Mouse (Mus musculus): ENCODE data around the gene Nrxn3. TPM values are rescaled to one million over a fixed set of nuclear protein-coding genes. Genes with fewer than 3 reads are reported as not detected.
A peak's percentile ranks its signal among the peaks of the same experiment; 100 is the strongest.

Gene Nrxn3
- polyA plus RNA-seq, 1 experiment from 2014 or later, result 42.5 TPM

GRCm38 (mm10) chr12:88738616-88739015 is 15.9 kb downstream of the Nrxn3 start:
- no peak overlapping the region for H3K4me3 ChIP-seq
- 63% methylated on average over 4 of the region's 4 CpGs for WGBS
- no peaks in the 10 kb centered on the region for H3K4me1 ChIP-seq
- no peaks in the 10 kb centered on the region for H3K36me3 ChIP-seq
- H3K27me3 ChIP-seq, result no peaks in the 10 kb centered on the region
- no peak overlapping the region for H3K4me2 ChIP-seq (replicated peaks)
- H3K9me3 ChIP-seq, result no peaks in the 10 kb centered on the region
- no peak overlapping the region for H3K27ac ChIP-seq (replicated peaks)
- H3K9ac ChIP-seq (replicated peaks), result no peak overlapping the region
- ATAC-seq (ENCODE audit: low FRiP score, low read depth), result no peak

GRCm38 (mm10) chr12:88746788-88747187 is 24.1 kb downstream of the Nrxn3 start:
- WGBS, result 82% methylated on average over 5 of the region's 5 CpGs
- no peak overlapping the region for H3K4me2 ChIP-seq (replicated peaks)
- H3K4me3 ChIP-seq, result no peak overlapping the region

GRCm38 (mm10) chr12:88764791-88765190 is 42.1 kb downstream of the Nrxn3 start:
- H3K36me3 ChIP-seq, result no peaks in the 10 kb centered on the region
- no peaks in the 10 kb centered on the region for H3K9me3 ChIP-seq
- WGBS, result 84% methylated on average over 2 of the region's 2 CpGs
- no peak overlapping the region for H3K4me2 ChIP-seq (replicated peaks)
- H3K4me3 ChIP-seq, result no peak overlapping the region
- H3K27ac ChIP-seq (replicated peaks), result no peak overlapping the region
- H3K9ac ChIP-seq (replicated peaks), result no peak overlapping the region
- H3K27me3 ChIP-seq, result no peaks in the 10 kb centered on the region
- H3K4me1 ChIP-seq, result no peaks in the 10 kb centered on the region
- ATAC-seq (ENCODE audit: low FRiP score, low read depth), result no peak

More at GRCm38 (mm10) chr12:88746788-88747187, 24.1 kb downstream of the Nrxn3 start:
- no peak overlapping the region for H3K27ac ChIP-seq (replicated peaks)
- no peak overlapping the region for H3K9ac ChIP-seq (replicated peaks)
- H3K27me3 ChIP-seq, result no peaks in the 10 kb centered on the region
- no peaks in the 10 kb centered on the region for H3K36me3 ChIP-seq
- H3K4me1 ChIP-seq, result no peaks in the 10 kb centered on the region
- ATAC-seq (ENCODE audit: low FRiP score, low read depth), result no peak
- no peaks in the 10 kb centered on the region for H3K9me3 ChIP-seq

GRCm38 (mm10) chr12:88774666-88775065 is 52.0 kb downstream of the Nrxn3 start:
- Histone ChIP-seq H3K36me3 (no peaks in the 10 kb centered on the region), H3K27ac (replicated peaks) (no peak overlapping the region), H3K4me3 (no peak overlapping the region), H3K4me2 (replicated peaks) (no peak overlapping the region), H3K9me3 (no peaks in the 10 kb centered on the region), H3K27me3 (no peaks in the 10 kb centered on the region), H3K9ac (replicated peaks) (no peak overlapping the region), H3K4me1 (no peaks in the 10 kb centered on the region)
- WGBS, result 91% methylated on average over 2 of the region's 2 CpGs
- ATAC-seq (ENCODE audit: low FRiP score, low read depth), result no peak

GRCm38 (mm10) chr12:88778036-88778435 is 55.4 kb downstream of the Nrxn3 start:
- Histone ChIP-seq H3K9me3 (no peaks in the 10 kb centered on the region), H3K4me3 (no peak overlapping the region), H3K9ac (replicated peaks) (no peak overlapping the region), H3K4me1 (no peaks in the 10 kb centered on the region), H3K36me3 (no peaks in the 10 kb centered on the region), H3K27ac (replicated peaks) (no peak overlapping the region), H3K4me2 (replicated peaks) (no peak overlapping the region), H3K27me3 (no peaks in the 10 kb centered on the region)
- 87% methylated on average over 1 of the region's 1 CpGs for WGBS
- no peak for ATAC-seq (ENCODE audit: low FRiP score, low read depth)

- Histone ChIP-seq H3K27ac (replicated peaks) (peak overlapping the region; percentile 61), H3K4me2 (replicated peaks) (no peak overlapping the region), H3K4me3 (no peak overlapping the region), H3K4me1 (peaks cover 17% of the 10 kb centered on the region), H3K27me3 (no peaks in the 10 kb centered on the region), H3K9ac (replicated peaks) (no peak overlapping the region), H3K36me3 (no peaks in the 10 kb centered on the region), H3K9me3 (no peaks in the 10 kb centered on the region)
- WGBS, result 38% methylated on average over 10 of the region's 10 CpGs
- peak; percentile 76 for ATAC-seq (ENCODE audit: low FRiP score, low read depth)
Observed at GRCm38 (mm10) chr12:88784199-88785147, 61.8 kb downstream of the Nrxn3 start.

GRCm38 (mm10) chr12:88793314-88793713 is 70.6 kb downstream of the Nrxn3 start:
- Histone ChIP-seq H3K27ac (replicated peaks) (no peak overlapping the region), H3K4me1 (no peaks in the 10 kb centered on the region)
- WGBS, result 76% methylated on average over 1 of the region's 1 CpGs

GRCm38 (mm10) chr12:88800990-88801655 is 78.4 kb downstream of the Nrxn3 start:
- H3K27me3 ChIP-seq, result no peaks in the 10 kb centered on the region
- H3K4me2 ChIP-seq (replicated peaks), result peak overlapping the region; percentile 27
- peaks cover 33% of the 10 kb centered on the region for H3K4me1 ChIP-seq
- peak overlapping the region; percentile 87 for H3K27ac ChIP-seq (replicated peaks)
- no peaks in the 10 kb centered on the region for H3K9me3 ChIP-seq
- no peak overlapping the region for H3K4me3 ChIP-seq
- WGBS, result 9% methylated on average over 6 of the region's 6 CpGs
- peak; percentile 96 for ATAC-seq (ENCODE audit: low FRiP score, low read depth)
- no peak overlapping the region for H3K9ac ChIP-seq (replicated peaks)
- no peaks in the 10 kb centered on the region for H3K36me3 ChIP-seq

More at GRCm38 (mm10) chr12:88793314-88793713, 70.6 kb downstream of the Nrxn3 start:
- H3K4me3 ChIP-seq, result no peak overlapping the region
- no peak overlapping the region for H3K9ac ChIP-seq (replicated peaks)
- ATAC-seq (ENCODE audit: low FRiP score, low read depth), result no peak
- no peaks in the 10 kb centered on the region for H3K9me3 ChIP-seq
- H3K36me3 ChIP-seq, result no peaks in the 10 kb centered on the region
- no peaks in the 10 kb centered on the region for H3K27me3 ChIP-seq
- no peak overlapping the region for H3K4me2 ChIP-seq (replicated peaks)

- ATAC-seq (ENCODE audit: low FRiP score, low read depth), result peak; percentile 79; the same call in 1 of the 2 replicates
- WGBS, result 16% methylated on average over 1 of the region's 1 CpGs
- Histone ChIP-seq H3K9me3 (no peaks in the 10 kb centered on the region), H3K36me3 (no peaks in the 10 kb centered on the region), H3K27ac (replicated peaks) (peak overlapping the region; percentile 87), H3K4me3 (no peak overlapping the region), H3K4me1 (peaks cover 33% of the 10 kb centered on the region), H3K4me2 (replicated peaks) (0 out of 2 replicates have a peak overlapping the region, but pooled peaks have one; percentile 1), H3K27me3 (no peaks in the 10 kb centered on the region), H3K9ac (replicated peaks) (no peak overlapping the region)
Observed at GRCm38 (mm10) chr12:88801656-88802007, 79.0 kb downstream of the Nrxn3 start.

- H3K27ac ChIP-seq (replicated peaks), result no peak overlapping the region
- WGBS, result 86% methylated on average over 1 of the region's 1 CpGs
Observed at GRCm38 (mm10) chr12:88808947-88809346, 86.3 kb downstream of the Nrxn3 start.

GRCm38 (mm10) chr12:88812173-88812572 is 89.5 kb downstream of the Nrxn3 start:
- Histone ChIP-seq H3K4me1 (peaks cover 4% of the 10 kb centered on the region; the same call in 1 of the 2 replicates), H3K4me2 (replicated peaks) (no peak overlapping the region), H3K9ac (replicated peaks) (no peak overlapping the region), H3K27me3 (no peaks in the 10 kb centered on the region), H3K9me3 (no peaks in the 10 kb centered on the region), H3K36me3 (no peaks in the 10 kb centered on the region), H3K4me3 (no peak overlapping the region), H3K27ac (replicated peaks) (0 out of 2 replicates have a peak overlapping the region, but pooled peaks have one; percentile 15)
- ATAC-seq (ENCODE audit: low FRiP score, low read depth), result peak; percentile 47
- WGBS, result 57% methylated on average over 5 of the region's 5 CpGs

More at GRCm38 (mm10) chr12:88808947-88809346, 86.3 kb downstream of the Nrxn3 start:
- Histone ChIP-seq H3K9me3 (no peaks in the 10 kb centered on the region), H3K4me1 (peaks cover 4% of the 10 kb centered on the region; the same call in 1 of the 2 replicates), H3K9ac (replicated peaks) (no peak overlapping the region), H3K27me3 (no peaks in the 10 kb centered on the region), H3K36me3 (no peaks in the 10 kb centered on the region), H3K4me2 (replicated peaks) (no peak overlapping the region), H3K4me3 (no peak overlapping the region)
- ATAC-seq (ENCODE audit: low FRiP score, low read depth), result no peak

- Histone ChIP-seq H3K4me3 (no peak overlapping the region), H3K27ac (replicated peaks) (no peak overlapping the region), H3K4me1 (peaks cover 26% of the 10 kb centered on the region), H3K9me3 (no peaks in the 10 kb centered on the region), H3K36me3 (no peaks in the 10 kb centered on the region), H3K9ac (replicated peaks) (no peak overlapping the region), H3K27me3 (no peaks in the 10 kb centered on the region), H3K4me2 (replicated peaks) (no peak overlapping the region)
- no peak for ATAC-seq (ENCODE audit: low FRiP score, low read depth)
- WGBS, result 90% methylated on average over 5 of the region's 5 CpGs
Observed at GRCm38 (mm10) chr12:88816865-88817264, 94.2 kb downstream of the Nrxn3 start.

All from midbrain, embryonic 12.5 days (tissue).